Mouse (Mus musculus): ENCODE results near the gene Stmn3. TPM values are rescaled to one million over a fixed set of nuclear protein-coding genes. Genes with fewer than 3 reads are reported as not detected.

The Stmn3 gene
- 0.21 and 0.95 TPM in 2 replicates for polyA plus RNA-seq (2012; rRNA removed; ENCODE audit: low replicate concordance)

GRCm38 (mm10) chr2:181314080-181314810, at the start of gene Stmn3:
Gene Stmn3 (minus strand): TSS chr2:181314500.

GRCm38 (mm10) chr2:181319248-181320102, 5.2 kb upstream of the Stmn3 start, which contains the start of gene Rtel1:
Gene Rtel1 (plus strand): TSS chr2:181319739.

GRCm38 (mm10) chr2:181287958-181288350, 26.3 kb downstream of the Stmn3 start, which contains the start of gene Gmeb2:
Gene Gmeb2 (minus strand): TSS chr2:181288035.

Other genes with a start within 250 kb of the Stmn3 start
- gene Kcnq2, start 179.2 kb downstream of the Stmn3 start, polyA plus RNA-seq (2012; rRNA removed; ENCODE audit: low replicate concordance) = 0.06 and 0.20 TPM in 2 replicates
- 0.54 and 1.9 TPM in 2 replicates for gene Eef1a2, start 157.5 kb downstream of the Stmn3 start, polyA plus RNA-seq (2012; rRNA removed; ENCODE audit: low replicate concordance)
- 136 and 163 TPM in 2 replicates for gene Ppdpf, start 127.3 kb downstream of the Stmn3 start, polyA plus RNA-seq (2012; rRNA removed; ENCODE audit: low replicate concordance)
- gene Ptk6, start 111.7 kb downstream of the Stmn3 start, polyA plus RNA-seq (2012; rRNA removed; ENCODE audit: low replicate concordance) = 0.03 and 0.19 TPM in 2 replicates
- gene Srms, start 101.3 kb downstream of the Stmn3 start, polyA plus RNA-seq (2012; rRNA removed; ENCODE audit: low replicate concordance) = 0.71 and 2.8 TPM in 2 replicates
- 0.27 and 0.50 TPM in 2 replicates for gene Fndc11, start 94.5 kb downstream of the Stmn3 start, polyA plus RNA-seq (2012; rRNA removed; ENCODE audit: low replicate concordance)
- gene Helz2, start 72.5 kb downstream of the Stmn3 start, polyA plus RNA-seq (2012; rRNA removed; ENCODE audit: low replicate concordance) = 34.6 and 36.2 TPM in 2 replicates
- gene Gmeb2, start 26.5 kb downstream of the Stmn3 start, polyA plus RNA-seq (2012; rRNA removed; ENCODE audit: low replicate concordance) = 15.7 and 22.0 TPM in 2 replicates
- gene Rtel1, start 5.2 kb upstream of the Stmn3 start, polyA plus RNA-seq (2012; rRNA removed; ENCODE audit: low replicate concordance) = 48.1 and 81.8 TPM in 2 replicates
- gene Zgpat, start 50.4 kb upstream of the Stmn3 start, polyA plus RNA-seq (2012; rRNA removed; ENCODE audit: low replicate concordance) = 34.1 and 66.0 TPM in 2 replicates
- gene Arfrp1, start 50.9 kb upstream of the Stmn3 start, polyA plus RNA-seq (2012; rRNA removed; ENCODE audit: low replicate concordance) = 40.8 and 63.9 TPM in 2 replicates
- gene Lime1, start 65.6 kb upstream of the Stmn3 start, polyA plus RNA-seq (2012; rRNA removed; ENCODE audit: low replicate concordance) = 42.7 and 88.5 TPM in 2 replicates
- 15.9 and 17.4 TPM in 2 replicates for gene Zbtb46, start 144.9 kb upstream of the Stmn3 start, polyA plus RNA-seq (2012; rRNA removed; ENCODE audit: low replicate concordance)
- gene Abhd16b, start 178.7 kb upstream of the Stmn3 start, polyA plus RNA-seq (2012; rRNA removed; ENCODE audit: low replicate concordance) = 0.09 TPM in 1 of 2 replicates, not detected in the other
- 66.8 and 68.3 TPM in 2 replicates for gene Tpd52l2, start 182.6 kb upstream of the Stmn3 start, polyA plus RNA-seq (2012; rRNA removed; ENCODE audit: low replicate concordance)
- 84.6 and 85.6 TPM in 2 replicates for gene Dnajc5, start 206.0 kb upstream of the Stmn3 start, polyA plus RNA-seq (2012; rRNA removed; ENCODE audit: low replicate concordance)